Mouse (Mus musculus) large intestine, adult 2 months (tissue): ENCODE measurements around the gene Lmtk2. TPM values are rescaled to one million over a fixed set of nuclear protein-coding genes. Genes with fewer than 3 reads are reported as not detected.

Experiments
- DNase-seq: peaks from one replicate; pipeline ENCODE4 v3.0.0-alpha.2; 2012; ENCODE audit warnings: low read depth, low spot score
- WGBS: fragments of 180-500 bp; shearing (Covaris S2); methylation state at CpG from one replicate; pipeline ENCODE4 v1.1.7; 2018; 5-methylcytosine and 5-hydroxymethylcytosine counted together
- polyA plus RNA-seq: library from polyadenylated mRNA; depleted of rRNA; stranded (reverse); fragments of >200 nt; gene quantifications from 2 replicates; pipeline ENCODE4 v1.2.3, GENCODE M21; 2012

Lmtk2 gene
- polyA plus RNA-seq, 1 experiment, result 21.9 TPM

DNA sequence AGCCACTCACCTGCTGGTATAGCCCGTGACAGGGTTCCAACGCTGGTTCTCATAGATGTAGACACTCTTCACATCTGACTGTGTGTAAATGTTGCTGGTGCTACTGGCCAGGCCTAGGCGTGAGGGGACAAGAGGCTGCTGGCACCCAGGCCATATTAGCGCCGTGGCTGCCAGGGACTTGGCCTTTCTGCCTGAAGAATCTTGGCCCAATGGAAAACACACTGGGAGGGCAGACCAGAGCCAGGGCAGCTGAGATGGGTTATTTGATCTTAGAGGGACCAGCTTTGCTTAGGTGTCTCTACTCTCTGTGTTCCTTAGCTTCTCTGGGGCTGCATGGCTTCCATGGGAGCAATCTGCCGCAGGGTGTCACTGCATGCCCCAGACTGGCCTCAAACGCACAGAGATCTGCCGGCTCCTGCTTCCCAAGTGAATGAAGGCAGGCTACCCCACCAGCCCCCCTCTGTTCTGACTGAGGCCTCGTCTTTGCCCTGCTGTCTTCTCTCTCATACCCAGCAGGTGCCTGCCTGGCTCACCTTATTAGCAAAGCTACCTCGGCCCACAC, 103.2 kb downstream of the Lmtk2 start:
- 95% methylated on average over 10 of the region's 10 CpGs for WGBS
- DNase-seq, result no peak

DNA sequence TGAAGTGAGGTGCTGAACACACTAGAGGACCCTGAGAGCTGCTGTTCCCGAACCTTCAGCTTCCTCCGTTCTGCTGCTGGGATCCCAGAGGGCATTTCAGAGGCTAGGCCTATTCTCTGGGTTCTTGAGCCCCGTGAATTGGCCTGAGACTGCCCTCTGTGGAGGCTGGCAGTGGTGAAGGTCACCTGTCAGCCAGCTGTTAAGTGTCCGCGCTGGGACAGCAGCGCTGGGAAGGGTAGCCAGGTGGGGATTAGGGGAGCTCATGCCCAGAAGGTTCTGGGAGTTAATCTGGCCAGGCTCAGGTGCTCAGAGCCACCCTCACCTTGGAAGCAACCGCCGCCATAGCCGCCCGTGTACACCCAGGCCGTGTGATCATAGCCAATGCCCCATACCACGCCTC, 104.1 kb downstream of the Lmtk2 start:
- 95% methylated on average over 12 of the region's 12 CpGs for WGBS
- no peak for DNase-seq

DNA sequence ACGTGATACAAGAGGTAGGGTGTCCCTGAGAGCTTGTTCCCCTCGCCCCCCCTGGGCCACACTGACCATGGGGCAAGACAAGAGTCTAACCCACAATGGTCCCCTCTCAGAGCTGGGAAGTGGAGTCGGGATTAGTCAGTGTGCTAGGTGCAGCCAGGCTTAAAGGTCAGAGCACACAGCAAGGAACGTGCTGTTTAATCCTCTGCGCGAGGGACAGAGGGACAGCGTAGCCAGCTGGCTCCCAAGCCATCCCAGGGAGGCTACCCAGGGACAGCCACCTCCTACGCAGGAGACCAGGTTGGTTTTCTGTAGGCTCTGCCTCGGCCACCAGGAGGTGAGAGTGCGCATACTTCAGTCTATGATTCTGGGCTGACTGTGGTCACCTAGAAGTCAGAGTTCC, 104.7 kb downstream of the Lmtk2 start:
- DNase-seq, result no peak
- WGBS, result 88% methylated on average over 10 of the region's 10 CpGs

DNA sequence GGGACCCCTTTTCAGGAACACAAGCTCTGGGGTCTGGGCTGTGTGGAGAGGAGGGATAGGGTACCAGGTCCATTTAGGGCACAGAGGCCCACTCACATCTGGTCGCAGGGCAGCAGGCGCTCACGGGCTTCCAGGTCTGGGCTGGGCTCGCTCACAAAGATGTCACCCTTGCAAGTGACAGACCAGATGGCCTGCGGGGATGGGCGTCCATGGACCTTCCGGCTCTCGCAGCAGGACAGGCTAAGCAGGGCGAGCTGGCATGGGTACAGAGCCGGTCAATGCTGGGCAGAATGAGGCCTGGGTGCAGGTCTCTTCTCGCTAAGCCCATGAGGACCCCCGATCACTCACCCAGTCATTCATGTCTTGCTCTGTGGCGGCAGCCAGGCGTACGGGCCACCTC, 105.8 kb downstream of the Lmtk2 start:
- 96% methylated on average over 15 of the region's 15 CpGs for WGBS
- DNase-seq, result no peak

DNA sequence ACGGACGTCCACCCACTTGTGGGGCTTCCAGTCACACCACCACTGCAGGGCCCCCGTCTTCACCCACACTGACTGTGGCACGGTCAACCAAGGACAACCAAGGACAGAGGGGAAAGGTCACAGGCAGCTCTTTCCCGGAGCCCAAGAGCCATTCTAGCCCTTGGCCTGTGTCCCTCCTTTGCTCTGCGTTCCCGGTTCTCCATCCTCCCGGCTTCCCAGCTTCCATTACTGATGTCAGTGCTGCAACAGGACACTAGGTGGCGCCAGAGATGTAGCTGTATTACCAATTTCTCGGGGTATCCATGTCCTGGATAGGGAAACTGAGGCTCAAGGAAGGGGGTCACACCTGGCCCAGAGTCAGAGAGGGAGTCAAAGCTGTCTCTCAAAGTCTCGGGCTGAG, 107.2 kb downstream of the Lmtk2 start:
- no peak for DNase-seq
- 46% methylated on average over 11 of the region's 11 CpGs for WGBS

DNA sequence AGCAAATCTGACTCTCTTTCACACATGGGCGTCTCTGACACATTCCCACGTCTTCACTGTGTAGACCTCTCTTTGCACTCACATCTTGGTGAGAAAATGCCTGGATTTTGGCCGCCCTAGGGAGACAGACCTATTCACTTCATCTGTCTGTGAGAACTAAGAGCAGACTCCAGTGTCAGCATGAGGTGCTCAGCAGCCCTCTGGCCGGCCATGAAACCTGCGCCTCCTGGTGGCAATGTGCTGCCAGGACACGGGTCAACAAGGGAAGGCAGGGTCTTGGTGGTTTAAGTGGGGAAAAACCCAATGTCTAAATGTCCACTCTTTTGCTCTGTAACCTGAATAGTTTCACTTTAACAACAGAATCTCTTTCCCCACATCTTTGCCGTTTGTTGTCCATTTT, 114.2 kb downstream of the Lmtk2 start:
- no peak for DNase-seq
- 48% methylated on average over 7 of the region's 7 CpGs for WGBS

DNA sequence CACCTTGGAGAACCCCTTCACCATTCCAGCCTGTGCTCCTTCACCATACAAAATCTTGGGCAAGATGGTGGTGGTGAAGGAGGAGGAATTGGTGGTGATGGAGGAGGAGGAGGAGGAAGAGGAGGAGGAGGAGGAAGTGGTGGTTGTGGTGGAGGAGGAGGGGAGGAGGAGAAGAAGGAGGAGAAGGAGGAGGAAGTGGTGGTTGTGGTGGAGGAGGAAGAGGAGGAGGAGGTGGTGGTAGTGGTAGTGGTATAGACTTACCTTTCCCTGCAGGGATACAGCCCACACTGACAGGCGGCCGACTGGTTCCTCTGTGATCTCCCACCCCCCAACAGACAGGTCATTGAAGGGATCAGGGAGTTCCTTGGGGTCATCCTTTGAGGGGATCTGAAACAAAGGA, 115.8 kb downstream of the Lmtk2 start:
- 68% methylated on average over 2 of the region's 2 CpGs for WGBS

DNA sequence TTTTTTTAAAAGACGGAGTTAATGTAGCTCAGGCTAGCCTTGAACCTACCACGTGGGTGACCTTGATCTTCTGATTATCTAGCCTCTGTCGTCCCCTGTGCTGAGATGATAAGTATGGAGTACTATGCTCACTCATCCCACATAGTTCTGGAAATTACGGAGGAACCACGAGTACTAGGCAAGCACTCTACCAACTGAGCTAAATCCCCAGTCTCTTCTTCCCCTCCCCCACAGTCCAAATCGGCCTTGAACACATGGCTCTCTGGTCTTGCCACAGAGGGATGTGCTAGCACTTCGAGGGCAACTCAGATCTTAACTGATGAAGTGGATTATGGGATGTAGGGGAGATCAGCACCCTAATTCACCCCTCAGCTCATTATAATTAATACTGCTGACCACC, 117.8 kb downstream of the Lmtk2 start:
- 88% methylated on average over 7 of the region's 7 CpGs for WGBS
- no peak for DNase-seq

More for the DNA sequence above, 115.8 kb downstream of the Lmtk2 start:
- no peak for DNase-seq

DNA sequence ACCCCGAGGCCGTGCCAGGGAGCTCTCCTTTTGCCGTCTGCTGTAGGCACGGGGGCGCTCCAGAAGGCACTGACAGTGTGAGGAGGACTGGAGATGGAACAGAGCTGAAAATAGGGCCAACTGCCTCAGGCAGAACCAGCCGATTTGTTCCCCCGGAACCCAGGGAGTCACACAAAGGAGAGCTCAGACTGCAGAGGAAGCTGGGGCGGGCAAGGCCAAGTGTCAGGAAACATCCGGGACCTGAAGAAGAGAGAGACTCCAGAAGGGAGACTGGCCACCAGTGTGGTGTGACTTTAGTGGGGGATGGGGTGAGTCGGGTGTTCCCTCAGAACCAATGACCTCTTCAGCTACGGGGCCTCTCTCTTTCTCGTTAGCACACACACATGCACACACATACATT, 119.1 kb downstream of the Lmtk2 start:
- 80% methylated on average over 12 of the region's 12 CpGs for WGBS
- DNase-seq, result no peak

DNA sequence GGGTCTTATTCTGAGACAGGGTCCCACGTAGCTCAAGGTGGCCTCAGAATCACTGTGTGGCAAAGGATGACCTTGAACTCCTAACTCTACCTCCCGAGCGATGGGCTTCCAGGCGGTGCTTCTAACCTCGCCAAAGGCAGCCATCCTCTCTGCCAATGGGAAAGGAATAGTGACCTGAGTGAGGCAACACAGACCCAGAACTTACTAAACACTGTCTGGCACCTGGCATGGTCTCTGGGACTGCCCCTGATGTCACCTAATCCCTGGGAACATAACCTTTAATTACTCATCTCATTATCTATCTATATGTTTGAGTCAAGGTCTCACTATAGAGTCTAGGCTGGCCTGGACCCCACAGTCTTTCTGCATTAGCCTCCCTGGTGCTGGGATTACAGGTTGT, 119.7 kb downstream of the Lmtk2 start:
- no peak for DNase-seq
- 90% methylated on average over 5 of the region's 5 CpGs for WGBS

DNA sequence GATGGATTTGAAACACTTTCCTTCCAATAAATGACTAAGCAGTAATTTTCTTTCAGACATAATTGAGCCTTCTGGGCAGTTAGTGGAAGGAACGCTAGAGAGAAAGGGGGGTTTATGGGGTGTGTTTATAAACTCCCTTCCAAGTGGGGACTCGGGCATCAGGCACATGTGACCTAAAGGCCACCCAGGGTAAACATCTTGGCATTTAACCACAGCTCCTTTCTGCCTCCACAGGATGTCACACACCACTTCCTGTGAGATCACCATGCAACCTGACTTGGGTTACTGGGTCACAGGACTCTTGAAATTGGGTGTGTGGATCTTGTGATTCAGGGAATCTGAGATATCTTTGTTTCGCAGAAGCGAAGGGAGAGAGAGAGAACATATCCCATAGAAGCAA, 121.1 kb downstream of the Lmtk2 start:
- DNase-seq, result no peak
- WGBS, result 44% methylated on average over 4 of the region's 4 CpGs

DNA sequence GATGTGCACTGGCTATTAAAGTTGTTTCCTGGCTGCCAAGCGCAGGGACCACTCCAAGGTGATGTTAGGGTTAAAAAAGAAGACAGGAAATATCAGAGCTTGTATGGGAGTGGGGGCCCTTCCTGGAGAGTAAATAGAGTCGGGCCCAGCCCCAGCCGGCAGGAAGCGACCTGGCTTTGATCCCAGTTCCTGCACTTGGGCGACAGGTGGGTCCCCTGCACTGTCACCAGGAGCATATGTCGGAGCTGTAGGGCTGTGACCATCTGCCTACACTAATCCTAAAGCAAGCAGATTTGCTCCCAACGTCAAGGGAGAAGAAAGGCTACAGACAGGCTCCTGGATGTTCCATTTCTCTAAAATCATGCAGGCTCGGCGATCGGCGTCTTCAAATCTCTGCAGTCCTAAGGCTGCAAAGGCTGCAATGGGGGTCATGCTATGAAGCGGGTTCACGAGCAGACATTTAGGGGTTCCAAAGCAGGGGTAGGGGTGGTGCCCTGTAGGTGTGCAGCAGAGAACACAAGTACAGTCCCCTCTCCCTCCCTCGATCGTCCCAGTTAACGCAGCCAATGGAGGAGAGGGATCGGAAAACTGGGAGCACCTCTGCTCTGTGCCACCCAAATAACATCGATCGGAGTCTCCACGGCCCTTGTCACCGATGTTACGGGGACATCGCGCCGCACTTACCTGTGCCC, 122.7 kb downstream of the Lmtk2 start:
- WGBS, result under 1% methylated on average over 25 of the region's 25 CpGs
- DNase-seq, result peak; percentile 28

DNA sequence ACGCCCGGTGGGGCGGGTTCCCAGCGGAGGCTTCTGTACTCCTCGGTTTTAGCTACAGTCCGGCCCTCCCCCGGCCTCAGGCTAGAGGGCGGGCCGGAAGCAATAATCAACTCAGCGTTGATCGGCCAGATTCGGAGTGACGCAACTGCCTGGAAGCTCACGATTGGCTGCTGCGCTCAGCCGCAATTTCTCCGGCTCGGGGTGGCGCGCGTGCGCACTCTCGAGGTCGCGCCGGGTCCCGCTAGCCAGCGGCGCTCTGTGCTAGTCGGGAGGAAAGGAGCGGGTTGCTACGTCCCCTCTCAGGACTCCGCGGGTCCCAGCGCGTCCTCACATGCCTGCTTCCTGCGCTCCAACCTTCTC, 123.2 kb downstream of the Lmtk2 start, which contains the start of gene Tecpr1:
Tecpr1 (minus strand) TSS at position 113 of the 360 bp plus-strand sequence.
- under 1% methylated on average over 37 of the region's 37 CpGs for WGBS
- DNase-seq, result peak; percentile 87

DNA sequence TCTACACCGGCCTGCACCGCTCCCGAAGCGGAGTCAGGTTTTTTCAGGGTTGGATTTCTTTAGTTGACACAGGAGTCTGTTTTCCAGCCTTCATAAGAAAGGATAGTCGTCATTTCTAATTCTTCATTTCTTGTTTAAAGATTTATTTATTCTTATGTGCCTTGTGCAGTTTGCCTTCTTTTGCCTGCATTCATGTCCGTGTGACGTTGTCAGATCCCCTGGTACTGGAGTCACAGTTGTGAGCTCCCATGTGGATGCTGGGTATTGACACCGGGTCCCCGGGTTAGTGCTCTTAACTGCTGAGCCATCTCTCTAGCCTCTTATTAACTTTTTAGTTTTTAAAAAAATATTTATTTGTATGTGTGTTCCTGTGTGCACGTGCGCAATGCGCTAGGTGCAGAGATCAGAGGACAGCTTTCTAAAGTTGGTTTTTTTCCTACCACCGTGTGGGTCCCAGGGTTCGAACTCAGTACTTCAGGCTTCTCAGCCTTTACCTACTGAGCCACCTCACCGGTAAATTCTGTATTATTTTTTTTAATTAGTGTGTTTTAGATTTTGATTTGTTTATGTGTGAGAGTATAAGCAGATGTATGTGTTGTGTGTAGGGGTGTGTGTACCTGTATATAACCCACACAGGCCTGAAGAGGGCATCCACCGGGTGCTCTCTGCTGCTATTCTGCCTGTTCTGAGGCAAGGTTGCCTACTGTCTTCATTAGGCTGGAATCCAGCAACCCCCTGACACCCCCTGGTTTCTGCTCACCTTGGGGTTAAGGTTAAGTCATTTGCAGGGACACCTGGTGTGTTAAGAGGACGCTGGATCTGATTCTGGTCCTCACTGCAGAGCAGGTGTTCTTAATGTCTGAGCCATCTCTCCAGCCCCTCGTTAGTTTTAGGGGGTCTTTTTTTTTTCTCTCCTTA, 123.9 kb downstream of the Lmtk2 start:
- no peak for DNase-seq
- 27% methylated on average over 18 of the region's 18 CpGs for WGBS

DNA sequence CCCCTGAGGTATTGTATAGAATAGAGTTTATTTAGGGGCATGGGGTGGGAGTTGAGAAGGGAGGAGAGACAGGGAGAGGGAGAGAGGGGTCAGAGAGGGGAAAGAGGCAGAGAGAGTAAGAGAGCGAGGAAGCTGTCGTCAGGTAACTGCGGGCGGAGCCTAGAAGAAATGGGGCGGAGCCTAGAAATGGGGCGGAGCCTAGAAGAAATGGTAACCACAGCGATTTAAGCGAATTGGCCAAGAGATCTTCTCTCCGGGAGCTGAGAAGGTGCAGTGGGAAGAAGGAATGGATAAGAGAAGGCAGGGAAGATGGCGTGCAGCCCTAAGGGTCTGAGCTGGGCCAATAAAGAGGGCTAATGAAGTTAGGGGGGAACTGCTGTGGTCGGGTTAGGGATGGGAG, 126.0 kb downstream of the Lmtk2 start:
- 42% methylated on average over 11 of the region's 11 CpGs for WGBS
- no peak for DNase-seq

DNA sequence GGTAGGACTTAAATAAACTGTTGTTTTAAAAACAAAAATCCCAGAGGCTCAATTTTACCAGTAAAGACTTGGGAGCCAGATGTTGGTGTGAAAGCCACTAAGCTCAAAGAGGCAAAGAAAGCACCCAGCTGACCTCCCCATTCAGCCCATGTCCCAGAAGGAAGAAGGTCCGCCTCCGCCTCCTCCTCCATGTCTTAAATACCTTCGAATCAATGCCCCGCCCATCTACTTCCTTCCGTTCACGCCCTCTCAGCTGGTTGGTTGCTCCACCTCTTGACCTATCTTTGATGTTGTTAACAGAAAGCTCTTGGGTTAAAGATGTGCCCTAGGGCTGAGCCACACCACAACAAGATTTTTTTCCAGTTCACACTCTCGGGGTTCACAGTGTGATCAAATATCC, 130.0 kb downstream of the Lmtk2 start:
- DNase-seq, result no peak
- 88% methylated on average over 7 of the region's 7 CpGs for WGBS

DNA sequence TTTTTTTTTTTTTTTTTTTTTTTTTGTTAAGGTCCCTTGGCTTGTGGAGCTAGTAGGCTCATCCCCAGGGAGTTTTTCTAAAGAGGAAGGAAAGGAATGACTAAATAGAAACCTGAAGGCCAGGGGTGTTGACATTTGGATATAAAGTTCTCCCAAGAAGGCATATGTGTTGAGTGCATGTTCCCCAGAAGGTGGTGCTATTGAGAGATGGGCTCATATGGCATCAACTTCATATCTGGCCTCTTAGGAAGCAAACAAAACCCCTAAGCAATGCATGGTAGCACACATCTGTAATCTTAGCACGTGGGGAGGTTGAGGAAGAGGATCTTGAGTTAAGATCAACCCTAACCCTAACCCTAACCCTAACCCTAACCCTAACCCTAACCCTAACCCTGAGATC, 131.2 kb downstream of the Lmtk2 start:
- WGBS, result 45% methylated on average over 1 of the region's 1 CpGs
- DNase-seq, result no peak

DNA sequence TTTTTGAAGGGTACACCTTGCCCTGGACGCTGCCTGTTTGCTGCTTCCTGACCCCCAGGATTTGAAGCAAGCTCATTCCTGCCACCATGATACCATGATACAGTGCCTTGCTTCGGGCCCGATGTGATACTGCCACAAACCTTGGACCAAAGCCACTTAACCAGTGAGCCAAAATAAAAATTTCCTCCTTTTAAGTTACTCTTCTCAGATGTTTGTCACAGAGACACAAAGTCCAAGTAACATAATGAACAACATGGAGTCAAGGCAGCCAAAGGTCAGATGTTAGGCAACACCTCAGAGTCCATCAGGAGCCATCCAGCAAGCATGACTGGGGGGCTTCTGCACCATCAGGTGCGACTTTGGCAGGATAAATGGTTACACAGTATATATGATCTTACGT, 132.3 kb downstream of the Lmtk2 start:
- no peak for DNase-seq
- 84% methylated on average over 5 of the region's 5 CpGs for WGBS

DNA sequence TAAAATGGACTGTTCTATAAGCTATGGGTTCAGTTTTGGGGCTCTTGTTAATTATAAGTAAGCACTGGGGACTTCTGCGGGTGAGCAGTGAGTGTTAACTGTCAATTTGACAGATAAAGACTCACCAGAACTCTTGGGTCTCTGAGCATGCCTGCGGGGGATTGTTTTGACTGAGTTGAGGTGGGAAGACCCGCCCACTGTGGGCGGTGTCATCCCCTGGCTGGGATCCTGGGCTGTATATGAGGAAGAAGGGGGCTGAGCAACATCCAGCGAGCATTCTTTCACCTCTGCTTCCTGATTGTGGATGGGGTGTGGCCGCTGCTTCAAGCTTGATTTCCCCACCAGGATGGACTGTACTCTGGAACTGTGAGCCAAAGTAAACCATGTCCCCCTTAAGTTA, 134.0 kb downstream of the Lmtk2 start:
- WGBS, result 64% methylated on average over 6 of the region's 6 CpGs
- no peak for DNase-seq

DNA sequence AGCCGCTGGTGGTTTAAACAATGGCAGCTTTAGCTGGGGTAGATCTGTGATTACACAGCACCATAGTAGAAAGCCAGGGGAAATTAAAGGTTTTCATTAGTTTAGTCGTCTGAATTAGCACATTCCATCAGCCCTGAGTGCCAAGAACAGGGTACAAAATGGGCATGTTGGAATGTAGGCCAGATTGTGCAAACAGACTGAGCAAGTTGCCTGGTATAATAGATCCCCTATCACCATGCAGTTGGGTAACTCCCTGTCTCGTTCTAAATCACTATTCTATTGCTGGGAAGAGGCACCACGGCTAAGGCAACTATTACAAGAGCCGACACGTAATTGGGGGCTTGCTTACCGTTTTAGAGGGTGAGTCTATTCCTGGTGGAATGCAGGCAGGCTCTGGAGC, 134.5 kb downstream of the Lmtk2 start:
- no peak for DNase-seq
- WGBS, result 85% methylated on average over 7 of the region's 7 CpGs
